Mouse (Mus musculus): ENCODE measurements around the gene Naa15. TPM values are rescaled to one million over a fixed set of nuclear protein-coding genes. Genes with fewer than 3 reads are reported as not detected.

Naa15 gene
- polyA plus RNA-seq (2016; fragmentation: Nextera tagmentation; extraction: Ambion mirVana), result 52.2 and 58.3 TPM in 2 replicates

DNA sequence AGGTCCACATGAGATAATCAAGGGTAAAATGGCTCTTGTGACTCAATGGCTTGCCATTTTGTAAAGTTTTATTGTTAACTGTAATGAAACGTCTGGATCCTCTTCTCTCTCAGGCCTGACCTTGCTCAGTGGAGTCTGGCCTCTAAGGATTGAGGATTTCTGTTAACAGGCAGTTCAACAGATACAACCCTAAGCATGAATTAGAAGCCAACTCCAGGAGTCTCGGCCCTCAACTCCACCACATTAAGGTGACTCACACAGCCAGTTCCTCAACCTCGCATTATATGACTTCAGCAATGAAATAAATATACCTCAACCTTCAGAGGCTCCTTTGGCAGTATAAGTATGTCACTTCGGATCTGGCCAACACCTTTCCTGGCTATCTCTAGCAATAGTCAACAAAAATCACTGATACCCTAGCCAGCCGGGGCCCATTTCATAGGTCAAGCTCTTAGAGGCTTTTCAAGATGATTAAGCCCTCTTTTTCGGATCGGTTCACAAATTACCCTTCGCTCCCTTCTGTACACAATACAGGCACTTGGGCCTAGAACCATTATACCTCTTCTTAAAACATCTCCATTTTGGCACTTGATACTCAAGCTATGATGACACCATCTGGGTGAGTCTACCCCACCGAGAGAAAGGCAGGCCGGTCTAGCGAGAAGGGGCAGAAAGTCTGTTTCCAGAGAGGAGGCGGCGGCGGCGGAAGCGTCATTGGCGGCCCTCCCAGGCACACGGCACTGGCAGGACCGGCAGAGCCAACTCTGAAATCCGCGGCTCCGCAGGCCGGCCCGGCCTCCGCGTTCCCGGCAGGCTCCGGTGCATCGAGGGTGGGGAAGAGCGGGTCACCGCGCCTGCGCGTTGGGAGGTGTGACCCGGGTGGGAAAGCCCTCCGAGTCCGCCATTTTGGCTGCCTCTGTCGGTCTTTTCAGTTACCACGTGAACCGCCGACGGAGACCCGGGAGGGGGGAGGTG is at the start of gene Naa15:
Naa15 (plus strand) TSS at position 51 of the 975 bp plus-strand sequence.
- peak within 1 kb of the TSS; percentile 100 for H3K4me3 ChIP-seq
- H3K36me3 ChIP-seq, result 0 out of 2 replicates have a peak, but pooled peaks cover 2% of the 10 kb centered on the region
- H3K27me3 ChIP-seq (ENCODE audit: insufficient read depth, poor library complexity, severe bottlenecking), result no peaks in the 10 kb centered on the region
- WGBS, result 6% methylated on average over 43 of the region's 43 CpGs
- peaks cover 14% of the 10 kb centered on the region for H3K4me1 ChIP-seq
- H3K9me3 ChIP-seq, result no peaks in the 10 kb centered on the region
- peak; percentile 96 for DNase-seq (ENCODE audit: low spot score)
- H3K27ac ChIP-seq, result peak within 1 kb of the TSS; percentile 97

- DNase-seq (ENCODE audit: low spot score), result no peak
- no peaks in the 10 kb centered on the region for H3K9me3 ChIP-seq
- H3K27ac ChIP-seq, result peak overlapping the region; percentile 79; the same call in 1 of the 2 replicates
- no peaks in the 10 kb centered on the region for H3K36me3 ChIP-seq
- H3K27me3 ChIP-seq (ENCODE audit: insufficient read depth, poor library complexity, severe bottlenecking), result 0 out of 2 replicates have a peak, but pooled peaks cover 7% of the 10 kb centered on the region
- peaks cover 9% of the 10 kb centered on the region for H3K4me1 ChIP-seq
- WGBS, result 8% methylated on average over 3 of the region's 3 CpGs
- H3K4me3 ChIP-seq, result peak overlapping the region; percentile 65
Measured at GRCm38 (mm10) chr3:51365517-51365882, 49.4 kb upstream of the Naa15 start.

DNA sequence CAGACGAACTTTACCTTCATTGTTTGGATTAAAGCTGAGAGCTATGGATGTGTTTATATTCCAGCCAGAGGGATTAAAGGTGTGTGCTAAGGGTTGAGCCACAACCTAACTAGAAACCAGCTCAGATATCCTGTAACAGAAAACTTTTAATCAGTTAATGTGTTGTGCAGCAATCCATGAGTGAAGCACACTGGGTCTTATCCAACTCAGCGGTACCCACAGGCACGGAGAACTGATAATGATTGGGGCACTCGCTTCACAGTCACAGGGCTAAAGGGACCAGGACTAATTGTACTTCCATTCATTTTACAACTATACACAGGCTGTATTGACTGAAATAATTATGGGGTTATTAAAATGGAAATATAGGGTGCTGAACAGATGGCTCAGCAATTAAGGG is 48.0 kb upstream of the Naa15 start:
- Histone ChIP-seq H3K4me3 (no peak overlapping the region), H3K36me3 (no peaks in the 10 kb centered on the region), H3K27me3 (ENCODE audit: insufficient read depth, poor library complexity, severe bottlenecking) (0 out of 2 replicates have a peak, but pooled peaks cover 7% of the 10 kb centered on the region), H3K4me1 (peaks cover 9% of the 10 kb centered on the region), H3K27ac (no peak overlapping the region), H3K9me3 (no peaks in the 10 kb centered on the region)
- 64% methylated on average over 4 of the region's 4 CpGs for WGBS
- no peak for DNase-seq (ENCODE audit: low spot score)

DNA sequence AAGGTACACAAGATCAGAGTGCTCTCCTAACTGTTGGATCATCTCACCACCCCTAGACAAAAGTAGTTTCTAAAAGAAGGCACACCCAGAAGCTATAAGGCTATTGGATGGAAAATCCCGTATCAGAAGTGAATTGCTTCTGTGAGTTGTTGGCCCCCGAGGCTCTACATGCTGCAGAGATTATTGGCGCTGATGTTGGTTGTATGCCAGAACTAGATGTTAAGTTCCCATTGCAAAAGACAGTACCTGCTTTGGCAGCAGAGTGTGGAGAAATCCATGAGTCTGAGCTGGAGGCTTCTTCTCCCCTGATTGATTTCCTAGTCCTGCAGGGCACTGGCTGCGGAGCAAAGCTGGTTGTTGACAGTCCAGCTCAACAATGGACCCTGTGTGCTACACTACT is 46.9 kb upstream of the Naa15 start:
- Histone ChIP-seq H3K36me3 (no peaks in the 10 kb centered on the region), H3K4me3 (no peak overlapping the region), H3K9me3 (no peaks in the 10 kb centered on the region), H3K4me1 (peaks cover 9% of the 10 kb centered on the region), H3K27me3 (ENCODE audit: insufficient read depth, poor library complexity, severe bottlenecking) (0 out of 2 replicates have a peak, but pooled peaks cover 7% of the 10 kb centered on the region), H3K27ac (no peak overlapping the region)
- no peak for DNase-seq (ENCODE audit: low spot score)
- 79% methylated on average over 4 of the region's 4 CpGs for WGBS

GRCm38 (mm10) chr3:51371826-51372225 is 43.1 kb upstream of the Naa15 start:
- 65% methylated on average over 2 of the region's 2 CpGs for WGBS
- Histone ChIP-seq H3K9me3 (no peaks in the 10 kb centered on the region), H3K4me3 (no peak overlapping the region), H3K27ac (no peak overlapping the region), H3K4me1 (no peaks in the 10 kb centered on the region), H3K36me3 (no peaks in the 10 kb centered on the region), H3K27me3 (ENCODE audit: insufficient read depth, poor library complexity, severe bottlenecking) (no peaks in the 10 kb centered on the region)
- no peak for DNase-seq (ENCODE audit: low spot score)

DNA sequence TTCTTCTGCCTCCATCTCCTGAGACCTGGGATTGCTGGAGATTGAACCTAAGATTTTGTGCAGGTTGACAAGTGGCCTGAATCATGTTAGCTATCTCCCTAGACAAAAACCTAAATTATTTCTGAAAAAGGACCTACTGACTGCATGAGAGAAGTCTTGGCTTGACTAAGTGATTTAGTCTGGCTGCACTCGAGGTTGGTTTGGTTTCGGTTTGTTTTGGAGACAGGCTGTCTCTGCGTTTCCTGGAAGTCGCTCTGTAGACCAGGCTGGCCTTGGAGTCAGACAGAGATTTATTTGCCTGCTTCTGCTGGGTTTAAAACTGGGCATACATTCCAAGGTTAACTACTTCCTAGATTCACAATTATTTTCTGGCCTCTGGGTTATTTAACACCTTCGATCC is 42.1 kb upstream of the Naa15 start:
- H3K27ac ChIP-seq, result no peak overlapping the region
- H3K9me3 ChIP-seq, result no peaks in the 10 kb centered on the region
- no peak for DNase-seq (ENCODE audit: low spot score)
- H3K4me1 ChIP-seq, result no peaks in the 10 kb centered on the region
- H3K27me3 ChIP-seq (ENCODE audit: insufficient read depth, poor library complexity, severe bottlenecking), result no peaks in the 10 kb centered on the region
- WGBS, result 67% methylated on average over 5 of the region's 5 CpGs
- no peak overlapping the region for H3K4me3 ChIP-seq
- H3K36me3 ChIP-seq, result no peaks in the 10 kb centered on the region

- Histone ChIP-seq H3K27me3 (ENCODE audit: insufficient read depth, poor library complexity, severe bottlenecking) (no peaks in the 10 kb centered on the region), H3K27ac (no peak overlapping the region), H3K36me3 (no peaks in the 10 kb centered on the region), H3K4me1 (peaks cover 3% of the 10 kb centered on the region), H3K9me3 (no peaks in the 10 kb centered on the region), H3K4me3 (no peak overlapping the region)
- DNase-seq (ENCODE audit: low spot score), result no peak
- 79% methylated on average over 5 of the region's 5 CpGs for WGBS
Measured at GRCm38 (mm10) chr3:51373544-51373943, 41.4 kb upstream of the Naa15 start.

DNA sequence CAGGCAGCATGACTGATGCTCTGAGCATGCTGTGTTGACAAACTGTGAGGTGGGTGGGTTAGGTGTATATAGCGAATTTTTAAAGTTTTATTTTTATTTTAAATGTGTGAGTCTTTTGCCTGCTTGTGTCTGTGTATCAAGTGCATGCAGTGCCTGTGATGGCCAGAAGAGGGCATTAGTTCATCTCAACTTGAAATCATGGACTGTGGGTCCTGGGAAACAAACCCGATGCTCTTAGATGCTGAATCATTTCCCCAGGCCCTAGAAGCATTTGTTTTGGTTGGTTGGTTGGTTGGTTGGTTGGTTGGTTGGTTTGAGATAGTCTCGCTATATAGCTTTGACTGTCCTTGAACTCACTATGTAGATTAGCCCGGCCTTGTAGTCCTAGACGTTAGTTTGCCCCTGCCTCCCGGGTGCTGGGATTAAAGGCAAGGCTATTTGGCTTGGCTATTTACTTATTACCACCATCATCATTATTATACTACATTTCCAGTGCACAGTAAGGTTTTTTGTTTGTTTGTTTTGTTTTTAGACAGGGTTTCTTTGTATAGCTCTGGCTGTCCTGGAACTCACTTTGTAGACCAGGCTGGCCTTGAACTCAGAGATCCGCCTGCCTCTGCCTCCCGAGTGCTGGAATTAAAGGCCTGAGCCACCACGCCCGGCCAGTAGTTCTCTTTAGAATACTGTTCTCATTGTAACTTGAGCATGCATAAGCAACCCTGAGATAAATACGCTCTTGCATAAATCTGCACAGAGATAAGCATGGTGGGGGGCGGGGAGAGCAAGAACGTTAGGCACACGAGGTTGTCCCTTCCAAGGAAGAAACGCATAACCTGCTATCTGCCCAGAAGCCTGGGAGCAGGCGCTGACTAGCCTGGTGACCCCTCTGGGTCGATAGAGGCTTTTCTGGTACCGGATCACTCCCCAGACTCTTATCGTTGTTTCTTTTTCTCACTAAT is 39.4 kb upstream of the Naa15 start:
- no peaks in the 10 kb centered on the region for H3K27me3 ChIP-seq (ENCODE audit: insufficient read depth, poor library complexity, severe bottlenecking)
- no peaks in the 10 kb centered on the region for H3K36me3 ChIP-seq
- 79% methylated on average over 19 of the region's 19 CpGs for WGBS
- H3K4me1 ChIP-seq, result peaks cover 4% of the 10 kb centered on the region
- DNase-seq (ENCODE audit: low spot score), result no peak
- H3K9me3 ChIP-seq, result no peaks in the 10 kb centered on the region
- H3K4me3 ChIP-seq, result no peak overlapping the region
- 0 out of 2 replicates have a peak overlapping the region, but pooled peaks have one; percentile 10 for H3K27ac ChIP-seq

- H3K36me3 ChIP-seq, result no peaks in the 10 kb centered on the region
- H3K4me1 ChIP-seq, result peaks cover 4% of the 10 kb centered on the region
- no peaks in the 10 kb centered on the region for H3K9me3 ChIP-seq
- WGBS, result 33% methylated on average over 31 of the region's 31 CpGs
- H3K27ac ChIP-seq, result peak overlapping the region; percentile 69
- no peak for DNase-seq (ENCODE audit: low spot score)
- no peaks in the 10 kb centered on the region for H3K27me3 ChIP-seq (ENCODE audit: insufficient read depth, poor library complexity, severe bottlenecking)
- peak overlapping the region; percentile 54 for H3K4me3 ChIP-seq
Measured at GRCm38 (mm10) chr3:51377878-51378664, 36.9 kb upstream of the Naa15 start.

GRCm38 (mm10) chr3:51378665-51378946 is 36.3 kb upstream of the Naa15 start:
- Histone ChIP-seq H3K9me3 (no peaks in the 10 kb centered on the region), H3K27me3 (ENCODE audit: insufficient read depth, poor library complexity, severe bottlenecking) (no peaks in the 10 kb centered on the region), H3K4me3 (peak overlapping the region; percentile 54), H3K4me1 (peaks cover 4% of the 10 kb centered on the region), H3K27ac (peak overlapping the region; percentile 69; the same call in 1 of the 2 replicates), H3K36me3 (no peaks in the 10 kb centered on the region)
- no peak for DNase-seq (ENCODE audit: low spot score)
- 68% methylated on average over 3 of the region's 3 CpGs for WGBS

GRCm38 (mm10) chr3:51379786-51380659 is 34.9 kb upstream of the Naa15 start:
- no peaks in the 10 kb centered on the region for H3K36me3 ChIP-seq
- no peak overlapping the region for H3K27ac ChIP-seq
- no peaks in the 10 kb centered on the region for H3K9me3 ChIP-seq
- peaks cover 4% of the 10 kb centered on the region for H3K4me1 ChIP-seq
- H3K27me3 ChIP-seq (ENCODE audit: insufficient read depth, poor library complexity, severe bottlenecking), result no peaks in the 10 kb centered on the region
- H3K4me3 ChIP-seq, result no peak overlapping the region
- WGBS, result 76% methylated on average over 5 of the region's 5 CpGs
- DNase-seq (ENCODE audit: low spot score), result no peak

Data from heart, embryonic 10.5 days (tissue).